ENCODE assay signal across 7 mouse cellular contexts in the genomic region with DNA sequence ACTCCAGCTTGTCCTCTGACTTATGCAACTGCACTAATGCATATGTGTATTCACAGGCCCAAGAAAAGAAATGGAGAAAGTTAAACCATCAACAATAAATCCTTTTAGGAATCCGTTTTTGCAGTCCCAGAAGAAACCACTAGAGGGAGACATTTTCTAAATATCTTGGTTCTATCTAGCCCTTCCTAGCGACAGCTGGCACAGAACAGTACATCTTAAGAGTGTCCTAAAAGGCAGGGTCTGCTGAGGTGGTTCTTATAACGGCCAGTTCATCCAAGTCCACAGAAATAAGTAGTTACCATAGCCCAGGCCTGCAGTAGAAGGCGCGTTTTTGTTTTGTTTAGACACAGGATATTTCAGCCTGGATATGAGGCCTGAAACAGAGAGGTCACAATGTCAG. TPM values are rescaled to one million over a fixed set of nuclear protein-coding genes. Genes with fewer than 3 reads are reported as not detected.
DNase-seq lines count a peak whose midpoint lies in the region; ATAC-seq and TF ChIP-seq lines count a peak whose summit lies in the region.

No protein-coding gene starts in this region.

- dilution Hi-C loops in CH12.LX (cut with MboI; ENCODE audit: extremely low pct_ligation_motif_present, extremely low pct_unique_long_range_greater_than_20kb, low sequenced_read_pairs), result no loop called here

- H3K4me3 ChIP-seq in kidney, embryonic 16.5 days (ENCODE audit: low read length), result no peak overlapping the region
- no peak overlapping the region for H3K4me3 ChIP-seq in CH12.LX (replicated peaks in 1 of 3; ENCODE audit: low read depth in 2 of 3, low read length in 2 of 3, poor library complexity in 1 of 3)
- no peak overlapping the region for H3K4me3 ChIP-seq in neural tube, embryonic 14.5 days (ENCODE audit: low read depth, low read length)

- TF ChIP-seq POLR2A in CH12.LX (IDR thresholded peaks at IDR 0.05; ENCODE audit: low read depth, low read length), result no peak

- ATAC-seq in kidney, embryonic 16.5 days (ENCODE audit: low FRiP score, low TSS enrichment), result no peak
- ATAC-seq in neural tube, embryonic 14.5 days (ENCODE audit: low read depth), result peak; percentile 66; the same call in 1 of the 2 replicates

- TF ChIP-seq CTCF in CH12.LX (conservative IDR thresholded peaks at IDR 0.05 in 1 of 2, IDR thresholded peaks at IDR 0.05 in 1 of 2; ENCODE audit: low read depth in 2 of 2, low read length in 2 of 2), result peak; percentile 49 to 60

- peak; percentile 52 for TF ChIP-seq RAD21 in CH12.LX (IDR thresholded peaks at IDR 0.05; ENCODE audit: low read depth, low read length)

- H3K9me3 ChIP-seq in kidney, embryonic 16.5 days (ENCODE audit: low read length), result no peaks in the 10 kb centered on the region
- no peaks in the 10 kb centered on the region for H3K9me3 ChIP-seq in CH12.LX (replicated peaks; ENCODE audit: low read length)
- H3K9me3 ChIP-seq in neural tube, embryonic 14.5 days (ENCODE audit: control insufficient read depth, low read length), result no peaks in the 10 kb centered on the region

- H3K4me2 ChIP-seq in kidney, embryonic 16.5 days (replicated peaks; ENCODE audit: low read depth, low read length), result no peak overlapping the region
- H3K4me2 ChIP-seq in CH12.LX (ENCODE audit: insufficient read depth, low read depth, poor library complexity, severe bottlenecking), result no peak overlapping the region
- H3K4me2 ChIP-seq in neural tube, embryonic 14.5 days (ENCODE audit: low read depth, low read length), result no peak overlapping the region

- H3K36me3 ChIP-seq in kidney, embryonic 16.5 days (ENCODE audit: insufficient read depth, low read length), result no peaks in the 10 kb centered on the region
- peaks cover 43 to 70% of the 10 kb centered on the region in 2 experiments for H3K36me3 ChIP-seq in CH12.LX (replicated peaks in 1 of 2; ENCODE audit: control insufficient read depth in 1 of 2, insufficient read depth in 1 of 2, low read length in 1 of 2)
- no peaks in the 10 kb centered on the region for H3K36me3 ChIP-seq in neural tube, embryonic 14.5 days (ENCODE audit: control insufficient read depth, insufficient read depth, low read length)

- H3K9ac ChIP-seq in kidney, embryonic 16.5 days (replicated peaks; ENCODE audit: low read length), result no peak overlapping the region
- no peak overlapping the region for H3K9ac ChIP-seq in CH12.LX (ENCODE audit: insufficient read depth, low read depth)
- no peak overlapping the region for H3K9ac ChIP-seq in neural tube, embryonic 14.5 days (replicated peaks; ENCODE audit: low read depth, low read length)

- in situ Hi-C loops in CH12.LX (cut with MboI; ENCODE audit: low pct_ligation_motif_present, low pct_unique_long_range_greater_than_20kb, low sequenced_read_pairs), result no loop called here

- 21% methylated on average over 5 of the region's 5 CpGs for WGBS in kidney, embryonic 16.5 days
- WGBS in neural tube, embryonic 14.5 days, result 16% methylated on average over 5 of the region's 5 CpGs

- no peak overlapping the region for H3K27ac ChIP-seq in kidney, embryonic 16.5 days (ENCODE audit: low read length)
- H3K27ac ChIP-seq in CH12.LX (ENCODE audit: insufficient read depth, low read depth), result no peak overlapping the region
- H3K27ac ChIP-seq in neural tube, embryonic 14.5 days (ENCODE audit: low read depth, low read length), result no peak overlapping the region

- DNase-seq in kidney, adult 8-10 months, result peak; percentile 1 to 11
- DNase-seq in A20 (ENCODE audit: low read depth, low spot score), result peak; percentile 49
- DNase-seq in CH12.LX (ENCODE audit: extremely low read depth), result peak; percentile 53
- DNase-seq in cerebellum, postnatal 25 days, result peak; percentile 19 to 21
- peak; percentile 27 for DNase-seq in kidney, postnatal 14 days

- no peak for TF ChIP-seq EP300 in CH12.LX (IDR thresholded peaks at IDR 0.05; ENCODE audit: low read length)

- H3K4me1 ChIP-seq in kidney, embryonic 16.5 days (ENCODE audit: insufficient read depth, low read length), result no peaks in the 10 kb centered on the region
- no peaks in the 10 kb centered on the region for H3K4me1 ChIP-seq in CH12.LX (ENCODE audit: control insufficient read depth in 1 of 2, insufficient read depth in 2 of 2)
- H3K4me1 ChIP-seq in neural tube, embryonic 14.5 days (ENCODE audit: control insufficient read depth, insufficient read depth, low read length), result no peaks in the 10 kb centered on the region

- H3K79me2 ChIP-seq in CH12.LX (replicated peaks; ENCODE audit: control insufficient read depth, extremely low read depth, insufficient read depth, poor library complexity, severe bottlenecking), result no peaks in the 10 kb centered on the region

- H3K27me3 ChIP-seq in kidney, embryonic 16.5 days (ENCODE audit: insufficient read depth, low read length), result no peaks in the 10 kb centered on the region
- no peaks in the 10 kb centered on the region for H3K27me3 ChIP-seq in CH12.LX (replicated peaks)
- H3K27me3 ChIP-seq in neural tube, embryonic 14.5 days (ENCODE audit: control insufficient read depth, insufficient read depth, low read length), result no peaks in the 10 kb centered on the region

TF ChIP-seq in CH12.LX, 34 proteins besides CTCF, POLR2A, EP300 and RAD21:
- TF ChIP-seq SMC3 (IDR thresholded peaks at IDR 0.05; ENCODE audit: low read depth, low read length) (peak; percentile 37; the same call in 1 of the 2 replicates), ETS1 (conservative IDR thresholded peaks at IDR 0.05; ENCODE audit: low read depth, low read length) (no peak)

RNA-seq across cellular contexts. Expression of gene Timm8a1, which starts 9.2 kb away (rescaled TPM):
- 83.4 and 95.3 TPM in 2 replicates for polyA plus RNA-seq in kidney, embryonic 16.5 days (2015; fragmentation: Nextera tagmentation; extraction: Ambion mirVana)
- total RNA-seq in CH12.LX (2012; rRNA removed), result 48.2 and 74.8 TPM in 2 replicates
- 216 and 251 TPM in 2 replicates for total RNA-seq in CH12.LX (2014; rRNA removed)
- polyA plus RNA-seq in CH12.LX (2012; ENCODE audit: insufficient read length, low read depth), result 145 and 152 TPM in 2 replicates
- polyA plus RNA-seq in neural tube, embryonic 14.5 days (2014; fragmentation: Nextera tagmentation; extraction: Ambion mirVana), result 48.2 TPM in 2 replicates

RNA-seq across cellular contexts. Expression of gene Btk, which starts 32.5 kb away (rescaled TPM):
- polyA plus RNA-seq in kidney, embryonic 16.5 days (2015; fragmentation: Nextera tagmentation; extraction: Ambion mirVana), result 0.94 and 1.0 TPM in 2 replicates
- total RNA-seq in CH12.LX (2012; rRNA removed) (16.2 and 23.2 TPM in 2 replicates), CH12.LX (2014; rRNA removed) (32.9 and 38.1 TPM in 2 replicates)
- polyA plus RNA-seq in CH12.LX (2012; ENCODE audit: insufficient read length, low read depth), result 53.4 and 69.0 TPM in 2 replicates
- 0.20 and 0.80 TPM in 2 replicates for polyA plus RNA-seq in neural tube, embryonic 14.5 days (2014; fragmentation: Nextera tagmentation; extraction: Ambion mirVana)

RNA-seq across cellular contexts. Expression of gene Rpl36a, which starts 34.6 kb away (rescaled TPM):
- polyA plus RNA-seq in kidney, embryonic 16.5 days (2015; fragmentation: Nextera tagmentation; extraction: Ambion mirVana), result 332 and 341 TPM in 2 replicates
- total RNA-seq in CH12.LX (2012; rRNA removed), result 2,800 and 2,905 TPM in 2 replicates
- 2,352 and 2,700 TPM in 2 replicates for total RNA-seq in CH12.LX (2014; rRNA removed)
- polyA plus RNA-seq in CH12.LX (2012; ENCODE audit: insufficient read length, low read depth), result 869 and 1,197 TPM in 2 replicates
- 181 and 189 TPM in 2 replicates for polyA plus RNA-seq in neural tube, embryonic 14.5 days (2014; fragmentation: Nextera tagmentation; extraction: Ambion mirVana)

RNA-seq across cellular contexts. Expression of gene Gla, which starts 50.0 kb away (rescaled TPM):
- polyA plus RNA-seq in kidney, embryonic 16.5 days (2015; fragmentation: Nextera tagmentation; extraction: Ambion mirVana), result 5.2 and 7.0 TPM in 2 replicates
- total RNA-seq in CH12.LX (2012; rRNA removed), result 6.1 and 6.2 TPM in 2 replicates
- total RNA-seq in CH12.LX (2014; rRNA removed), result 9.1 and 10.3 TPM in 2 replicates
- polyA plus RNA-seq in CH12.LX (2012; ENCODE audit: insufficient read length, low read depth), result 8.6 and 13.3 TPM in 2 replicates
- polyA plus RNA-seq in neural tube, embryonic 14.5 days (2014; fragmentation: Nextera tagmentation; extraction: Ambion mirVana), result 2.3 and 3.2 TPM in 2 replicates

RNA-seq across cellular contexts. Expression of gene Hnrnph2, which starts 50.1 kb away (rescaled TPM):
- 168 and 172 TPM in 2 replicates for polyA plus RNA-seq in kidney, embryonic 16.5 days (2015; fragmentation: Nextera tagmentation; extraction: Ambion mirVana)
- total RNA-seq in CH12.LX (2012; rRNA removed), result 38.2 and 48.9 TPM in 2 replicates
- total RNA-seq in CH12.LX (2014; rRNA removed), result 57.3 and 63.8 TPM in 2 replicates
- 70.0 and 82.0 TPM in 2 replicates for polyA plus RNA-seq in CH12.LX (2012; ENCODE audit: insufficient read length, low read depth)
- polyA plus RNA-seq in neural tube, embryonic 14.5 days (2014; fragmentation: Nextera tagmentation; extraction: Ambion mirVana), result 88.0 and 129 TPM in 2 replicates

Comparison
In these comparisons a context has a peak if more than half of its experiments do, and no peak if none do; other contexts are left out.
1. RNA of gene Btk, which starts 32.5 kb away (polyA plus RNA-seq): 53.4 to 69.0 TPM in CH12.LX; 0.94 to 1.0 TPM in kidney, embryonic 16.5 days and 0.20 to 0.80 TPM in neural tube, embryonic 14.5 days; every median in the first group is over 10 times any median in the second.
2. Peak in every context shown above with its lines, with median percentiles within 50 percentile points of each other: DNase-seq.